Mouse (Mus musculus): Measurements from ENCODE around the gene Crlf3. TPM values are rescaled to one million over a fixed set of nuclear protein-coding genes. Genes with fewer than 3 reads are reported as not detected.

Crlf3 gene
- 35.5 and 47.8 TPM in 2 replicates for polyA plus RNA-seq (2011; ENCODE audit: insufficient read depth, insufficient read length, low replicate concordance, missing spikeins)

- TF ChIP-seq POLR2A (IDR thresholded peaks at IDR 0.05; ENCODE audit: borderline replicate concordance, control insufficient read depth, low read depth, low read length) (peak; percentile 94; the same call in 1 of the 2 replicates), CTCF (IDR thresholded peaks at IDR 0.05; ENCODE audit: control insufficient read depth, insufficient read depth, low read length) (0 out of 2 replicates have a peak, but pooled peaks have one; percentile 6)
- peak within 1 kb of the TSS; percentile 94 for H3K4me3 ChIP-seq (replicated peaks; ENCODE audit: control insufficient read depth, low read depth, low read length)
- peak within 1 kb of the TSS; percentile 97 for H3K27ac ChIP-seq (ENCODE audit: control insufficient read depth, insufficient read depth, low read depth, low read length, poor library complexity)
- H3K4me1 ChIP-seq (ENCODE audit: control insufficient read depth, insufficient read depth, low read length) = peaks cover 3% of the 10 kb centered on the region; the same call in 1 of the 2 replicates
- 2% methylated on average over 55 of the region's 55 CpGs for WGBS
Observed at GRCm38 (mm10) chr11:80080826-80081728, at the start of gene Crlf3. Gene Crlf3, minus strand, starts transcription at chr11:80080991.

- WGBS = 82% methylated on average over 1 of the region's 1 CpGs
- H3K27ac ChIP-seq (ENCODE audit: control insufficient read depth, insufficient read depth, low read depth, low read length, poor library complexity) = no peak overlapping the region
- H3K4me1 ChIP-seq (ENCODE audit: control insufficient read depth, insufficient read depth, low read length) = no peaks in the 10 kb centered on the region
- no peak for TF ChIP-seq POLR2A (IDR thresholded peaks at IDR 0.05; ENCODE audit: borderline replicate concordance, control insufficient read depth, low read depth, low read length)
- TF ChIP-seq CTCF (IDR thresholded peaks at IDR 0.05; ENCODE audit: control insufficient read depth, insufficient read depth, low read length) = no peak
- no peak overlapping the region for H3K4me3 ChIP-seq (replicated peaks; ENCODE audit: control insufficient read depth, low read depth, low read length)
Observed at GRCm38 (mm10) chr11:80116411-80116810, 35.6 kb upstream of the Crlf3 start.

GRCm38 (mm10) chr11:80104407-80104806 lies 23.6 kb upstream of the Crlf3 start:
- H3K4me3 ChIP-seq (replicated peaks; ENCODE audit: control insufficient read depth, low read depth, low read length) = no peak overlapping the region
- no peaks in the 10 kb centered on the region for H3K4me1 ChIP-seq (ENCODE audit: control insufficient read depth, insufficient read depth, low read length)
- no peak overlapping the region for H3K27ac ChIP-seq (ENCODE audit: control insufficient read depth, insufficient read depth, low read depth, low read length, poor library complexity)
- WGBS = 76% methylated on average over 1 of the region's 1 CpGs
- TF ChIP-seq CTCF (IDR thresholded peaks at IDR 0.05; ENCODE audit: control insufficient read depth, insufficient read depth, low read length) (no peak), POLR2A (IDR thresholded peaks at IDR 0.05; ENCODE audit: borderline replicate concordance, control insufficient read depth, low read depth, low read length) (no peak)

- H3K4me3 ChIP-seq (replicated peaks; ENCODE audit: control insufficient read depth, low read depth, low read length) = no peak overlapping the region
- no peak overlapping the region for H3K27ac ChIP-seq (ENCODE audit: control insufficient read depth, insufficient read depth, low read depth, low read length, poor library complexity)
- no peak for TF ChIP-seq CTCF (IDR thresholded peaks at IDR 0.05; ENCODE audit: control insufficient read depth, insufficient read depth, low read length)
- no peak for TF ChIP-seq POLR2A (IDR thresholded peaks at IDR 0.05; ENCODE audit: borderline replicate concordance, control insufficient read depth, low read depth, low read length)
- no peaks in the 10 kb centered on the region for H3K4me1 ChIP-seq (ENCODE audit: control insufficient read depth, insufficient read depth, low read length)
- 61% methylated on average over 6 of the region's 6 CpGs for WGBS
Observed at GRCm38 (mm10) chr11:80101298-80101697, 20.5 kb upstream of the Crlf3 start.

GRCm38 (mm10) chr11:80098444-80099056 lies 17.8 kb upstream of the Crlf3 start:
- TF ChIP-seq CTCF (IDR thresholded peaks at IDR 0.05; ENCODE audit: control insufficient read depth, insufficient read depth, low read length) (no peak), POLR2A (IDR thresholded peaks at IDR 0.05; ENCODE audit: borderline replicate concordance, control insufficient read depth, low read depth, low read length) (no peak)
- no peaks in the 10 kb centered on the region for H3K4me1 ChIP-seq (ENCODE audit: control insufficient read depth, insufficient read depth, low read length)
- 64% methylated on average over 3 of the region's 3 CpGs for WGBS
- H3K27ac ChIP-seq (ENCODE audit: control insufficient read depth, insufficient read depth, low read depth, low read length, poor library complexity) = no peak overlapping the region
- H3K4me3 ChIP-seq (replicated peaks; ENCODE audit: control insufficient read depth, low read depth, low read length) = no peak overlapping the region

- Histone ChIP-seq H3K4me3 (replicated peaks; ENCODE audit: control insufficient read depth, low read depth, low read length) (no peak overlapping the region), H3K27ac (ENCODE audit: control insufficient read depth, insufficient read depth, low read depth, low read length, poor library complexity) (no peak overlapping the region), H3K4me1 (ENCODE audit: control insufficient read depth, insufficient read depth, low read length) (no peaks in the 10 kb centered on the region; the same call in 1 of the 2 replicates)
- 41% methylated on average over 3 of the region's 3 CpGs for WGBS
- TF ChIP-seq POLR2A (IDR thresholded peaks at IDR 0.05; ENCODE audit: borderline replicate concordance, control insufficient read depth, low read depth, low read length) (no peak), CTCF (IDR thresholded peaks at IDR 0.05; ENCODE audit: control insufficient read depth, insufficient read depth, low read length) (no peak)
Observed at GRCm38 (mm10) chr11:80090555-80091164, 9.9 kb upstream of the Crlf3 start.

GRCm38 (mm10) chr11:80089817-80090214 lies 9.0 kb upstream of the Crlf3 start:
- H3K27ac ChIP-seq (ENCODE audit: control insufficient read depth, insufficient read depth, low read depth, low read length, poor library complexity) = peak overlapping the region; percentile 71

More at GRCm38 (mm10) chr11:80089817-80090214, 9.0 kb upstream of the Crlf3 start:
- TF ChIP-seq POLR2A (IDR thresholded peaks at IDR 0.05; ENCODE audit: borderline replicate concordance, control insufficient read depth, low read depth, low read length) (no peak), CTCF (IDR thresholded peaks at IDR 0.05; ENCODE audit: control insufficient read depth, insufficient read depth, low read length) (no peak)
- Histone ChIP-seq H3K4me1 (ENCODE audit: control insufficient read depth, insufficient read depth, low read length) (peaks cover 2% of the 10 kb centered on the region; the same call in 1 of the 2 replicates), H3K4me3 (replicated peaks; ENCODE audit: control insufficient read depth, low read depth, low read length) (peak overlapping the region; percentile 98)
- WGBS = under 1% methylated on average over 14 of the region's 14 CpGs

Measured in bone marrow, adult 2 months (tissue).